Mouse (Mus musculus) CD4-positive helper T cell, adult 2 months (primary cell): ENCODE measurements around the gene Rbm20.

Source experiments
- DNase-seq: peaks from one replicate; pipeline ENCODE4 v3.0.0-alpha.2; 2012; ENCODE audit warnings: low read depth, missing footprints, low spot score

Gene Rbm20

GRCm38 (mm10) chr19:53755346-53755745 lies 78.2 kb downstream of the Rbm20 start:
- DNase-seq, result no peak

GRCm38 (mm10) chr19:53757432-53758109 lies 80.5 kb downstream of the Rbm20 start:
- no peak for DNase-seq

- no peak for DNase-seq
Observed at GRCm38 (mm10) chr19:53758881-53759418, 81.8 kb downstream of the Rbm20 start.

GRCm38 (mm10) chr19:53760125-53761101 lies 83.3 kb downstream of the Rbm20 start:
- DNase-seq, result no peak

- peak; percentile 33 for DNase-seq
Observed at GRCm38 (mm10) chr19:53762749-53763438, 85.8 kb downstream of the Rbm20 start.

GRCm38 (mm10) chr19:53764688-53765478 lies 87.8 kb downstream of the Rbm20 start:
- no peak for DNase-seq

- peak; percentile 56 for DNase-seq
Observed at GRCm38 (mm10) chr19:53768478-53768877, 91.4 kb downstream of the Rbm20 start.

GRCm38 (mm10) chr19:53773937-53774640 lies 97.0 kb downstream of the Rbm20 start:
- no peak for DNase-seq

- DNase-seq, result no peak
Observed at GRCm38 (mm10) chr19:53774641-53775350, 97.7 kb downstream of the Rbm20 start.

GRCm38 (mm10) chr19:53779402-53779801 lies 102.3 kb downstream of the Rbm20 start:
- no peak for DNase-seq

- no peak for DNase-seq
Observed at GRCm38 (mm10) chr19:53779818-53780217, 102.7 kb downstream of the Rbm20 start.

- no peak for DNase-seq
Observed at GRCm38 (mm10) chr19:53780752-53781602, 103.9 kb downstream of the Rbm20 start.

- DNase-seq, result no peak
Observed at GRCm38 (mm10) chr19:53781826-53782225, 104.7 kb downstream of the Rbm20 start.

- DNase-seq, result no peak
Observed at GRCm38 (mm10) chr19:53785352-53785751, 108.2 kb downstream of the Rbm20 start.

- no peak for DNase-seq
Observed at GRCm38 (mm10) chr19:53786239-53786638, 109.1 kb downstream of the Rbm20 start.

- DNase-seq, result no peak
Observed at GRCm38 (mm10) chr19:53786836-53787235, 109.7 kb downstream of the Rbm20 start.

GRCm38 (mm10) chr19:53788621-53789331 lies 111.7 kb downstream of the Rbm20 start:
- no peak for DNase-seq

GRCm38 (mm10) chr19:53789571-53789970 lies 112.5 kb downstream of the Rbm20 start:
- DNase-seq, result no peak
